Mouse (Mus musculus) CH12.LX (cell line): ENCODE results near the gene Rft1.

ENCODE experiments used
- CTCF ChIP-seq, 2 experiments: IDR thresholded peaks in 1 of 2; conservative IDR thresholded peaks in 1 of 2; 2 replicates each; pipeline ENCODE4 v1.5.1; 2011 to 2012; ENCODE audit warnings: low read depth in 2 of 2, low read length in 2 of 2, improper control_type of control experiment in 1 of 2, inconsistent platforms in 1 of 2, mild to moderate bottlenecking in 1 of 2, moderate library complexity in 1 of 2
- NELFE ChIP-seq: IDR thresholded peaks from 2 replicates; pipeline ENCODE4 v1.6.1; 2011; ENCODE audit warnings: low read depth, low read length, improper control_type of control experiment

DNA sequence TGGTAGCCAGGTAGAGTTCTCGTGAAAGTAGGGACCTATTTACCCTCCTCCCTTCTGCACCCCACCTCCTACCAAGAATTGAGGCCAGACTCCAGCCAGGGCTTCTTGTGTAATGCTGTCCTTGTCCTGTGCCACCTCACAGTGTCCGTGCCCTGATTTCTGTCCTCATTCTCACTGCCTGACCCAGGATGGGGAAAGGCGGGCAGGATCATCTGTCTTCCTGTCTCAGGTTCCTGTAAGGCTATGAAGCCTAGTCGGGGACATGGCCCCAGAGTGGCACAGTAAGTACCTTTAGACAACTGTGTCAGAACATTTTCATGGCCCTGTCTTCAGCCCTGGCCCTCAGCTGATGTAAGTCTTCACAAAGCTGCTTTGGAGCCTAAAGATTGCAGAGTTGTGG, 15.5 kb upstream of the Rft1 start:
- TF ChIP-seq CTCF (conservative IDR thresholded peaks at IDR 0.05 in 1 of 2, IDR thresholded peaks at IDR 0.05 in 1 of 2; ENCODE audit: low read depth in 2 of 2, low read length in 2 of 2) = no peak
- TF ChIP-seq NELFE = no peak
